Mouse (Mus musculus) cerebellum, postnatal 14 days (tissue): ENCODE measurements at regions not wholly inside any gene's neighbourhood (a gene's known extent, or its start where the extent isn't known, plus 50 kb on each side); places are given as distances from the start of the nearest gene placed in this dataset.

Experiments
- DNase-seq, 2 experiments: peaks; one replicate each; pipeline ENCODE4 v3.0.0; 2021; ENCODE audit warnings: mixed read lengths in 2 of 2

GRCm38 (mm10) chrX:66524891-66525290, 124.2 kb upstream of the Slitrk2 start:
- no peak for DNase-seq

DNA sequence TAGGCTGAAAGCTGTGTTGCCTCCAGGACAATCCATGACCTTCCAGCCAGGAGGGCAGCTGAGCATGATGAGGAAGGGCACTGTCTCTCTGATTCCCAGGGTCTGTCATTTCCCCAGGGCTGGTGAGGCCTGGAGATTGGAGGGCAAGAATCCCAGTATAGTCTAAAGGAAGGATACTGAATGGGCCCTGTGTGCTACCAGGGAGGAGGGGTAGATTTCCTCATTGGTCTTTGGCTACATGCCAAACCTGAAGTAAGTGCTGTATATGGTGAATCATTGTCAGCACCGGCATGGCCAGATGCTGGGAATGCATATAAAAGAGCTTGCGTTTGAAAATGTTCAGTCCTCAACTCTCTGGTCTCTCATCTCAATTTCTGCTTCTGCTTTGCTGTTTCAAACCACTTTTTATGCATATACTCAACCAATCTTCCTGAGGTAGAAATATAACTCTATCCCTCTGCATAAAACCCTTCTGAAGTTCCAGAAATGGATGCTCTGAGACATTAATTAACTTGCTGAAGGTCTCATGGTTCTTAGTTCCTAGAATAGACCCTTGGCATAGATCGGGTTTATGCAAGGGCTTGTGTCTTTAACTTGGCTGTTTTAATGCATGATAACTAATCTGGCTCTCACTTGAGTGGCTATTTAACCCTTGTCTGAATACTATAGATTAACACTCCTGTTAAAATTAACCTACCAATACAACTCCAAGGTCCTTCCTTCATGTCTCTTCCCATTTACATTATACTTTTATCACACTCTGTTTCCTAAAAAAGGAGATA, 122.1 kb upstream of the Slitrk2 start:
- no peak for DNase-seq

DNA sequence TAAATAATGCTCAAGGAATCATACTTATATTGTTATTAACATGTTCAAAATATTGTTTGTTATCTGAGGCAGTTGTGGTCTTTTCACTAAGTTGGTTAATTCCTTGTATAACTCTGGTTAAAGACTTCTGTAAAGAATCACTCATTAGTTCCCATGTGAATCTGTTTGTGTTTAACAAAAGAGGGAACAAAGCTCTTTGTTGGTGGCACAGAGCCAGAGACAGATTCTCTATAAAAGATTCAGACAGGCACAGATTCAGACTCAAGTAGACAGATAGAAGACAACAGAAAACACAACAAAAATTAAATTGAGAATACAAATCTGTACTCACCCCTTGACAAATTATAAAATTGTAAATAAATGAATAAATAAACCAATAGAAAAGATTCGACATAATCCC, 120.2 kb upstream of the Slitrk2 start:
- DNase-seq = no peak

DNA sequence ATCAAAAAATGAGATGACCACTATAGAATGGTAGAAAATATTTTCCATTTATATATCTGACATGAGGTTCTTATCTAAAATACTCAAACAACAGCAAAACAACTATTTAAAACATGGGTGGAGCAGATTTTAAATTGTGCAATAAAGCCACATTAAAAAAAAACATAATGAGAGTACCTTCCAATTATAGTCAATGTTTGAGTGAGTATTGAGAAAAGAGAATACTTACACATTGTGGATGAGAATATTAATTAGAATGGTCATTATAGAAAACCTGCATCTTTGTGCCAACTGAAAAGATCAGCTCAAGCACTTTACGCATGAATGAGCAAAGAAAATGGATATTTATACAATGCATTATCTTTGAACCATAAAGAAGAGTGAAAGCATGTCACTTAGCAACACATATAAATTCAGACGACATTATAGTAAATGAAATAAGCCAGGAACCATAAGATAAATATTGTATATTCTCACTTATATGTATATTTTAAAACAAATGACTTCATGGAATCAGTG, 105.1 kb upstream of the Slitrk2 start:
- no peak for DNase-seq

DNA sequence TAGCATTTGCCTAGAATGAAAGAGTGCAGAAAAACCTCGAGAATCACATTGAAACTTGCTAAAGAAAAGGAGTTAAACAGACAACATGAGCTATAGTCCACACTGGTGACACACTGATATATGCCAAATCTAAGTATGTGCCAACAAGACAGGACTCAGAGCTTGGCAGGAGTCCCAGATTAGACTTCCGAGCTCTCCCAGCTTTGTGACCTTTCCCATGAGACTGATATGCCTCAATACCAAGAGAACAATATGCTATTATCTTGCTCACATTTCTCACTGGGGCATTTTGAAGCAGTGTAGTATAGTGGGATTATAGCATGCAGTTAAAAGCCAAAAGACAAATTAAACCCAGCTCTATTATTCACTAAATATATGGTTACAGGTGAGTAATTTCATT, 94.6 kb upstream of the Slitrk2 start:
- peak; percentile 47 to 55 for DNase-seq
